ENCODE assay signal across 16 mouse cellular contexts in the genomic region with DNA sequence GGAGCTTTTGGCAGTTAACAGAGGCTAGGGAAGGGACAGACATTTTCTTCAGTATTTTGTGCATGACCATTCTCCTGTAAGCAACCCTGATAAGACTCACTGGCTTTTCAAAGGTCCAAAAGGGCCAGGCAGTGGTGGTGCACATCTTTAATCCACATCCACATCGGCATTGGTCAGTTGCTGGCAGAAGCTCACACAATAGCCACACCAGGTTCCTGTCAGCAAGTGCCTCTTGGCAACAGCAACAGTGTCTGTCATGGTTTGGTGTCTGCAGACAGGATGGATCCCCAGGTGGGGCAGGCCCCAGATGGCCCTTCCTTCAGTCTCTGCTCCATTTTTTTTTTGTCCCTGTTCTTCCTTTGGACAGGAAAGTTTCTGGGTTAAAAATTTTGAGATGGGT. TPM values are rescaled to one million over a fixed set of nuclear protein-coding genes. Genes with fewer than 3 reads are reported as not detected.
DNase-seq lines count a peak whose midpoint lies in the region; ATAC-seq and TF ChIP-seq lines count a peak whose summit lies in the region.
"Not testable (repeated sequence)": the region's sequence is repeated elsewhere in the genome, so short reads cannot be mapped to it uniquely, and the experiment has no call there.
"Had no signal": no experiment of that assay in that cellular context is flagged by ENCODE, and none has a peak within 500 bp of the region (broad histone marks: within the 10 kb centered on the region; RNA-seq: fewer than 3 reads in every experiment).

No protein-coding gene starts in this region.

- WGBS in cerebellum, adult 2 months = 8% methylated on average over 1 of the region's 1 CpGs
- 89% methylated on average over 1 of the region's 1 CpGs for WGBS in limb, embryonic 10.5 days

- H3K27ac ChIP-seq in cerebellum, adult 2 months (ENCODE audit: insufficient read depth, low read length) = 0 out of 2 replicates have a peak overlapping the region, but pooled peaks have one; percentile 47
- not testable (repeated sequence) for H3K27ac ChIP-seq in limb, embryonic 10.5 days

- H3K4me1 ChIP-seq in cerebellum, adult 2 months (ENCODE audit: control insufficient read depth, insufficient read depth, low read length); limb, embryonic 10.5 days: not testable (repeated sequence)

- H3K36me3 ChIP-seq in limb, embryonic 10.5 days = not testable (repeated sequence)

- H3K9me3 ChIP-seq in limb, embryonic 10.5 days (replicated peaks) = not testable (repeated sequence)

- not testable (repeated sequence) for TF ChIP-seq CTCF in cerebellum, adult 2 months (IDR thresholded peaks at IDR 0.05; ENCODE audit: borderline replicate concordance, insufficient read depth, low read depth, low read length)

- not testable (repeated sequence) for H3K27me3 ChIP-seq in cerebellum, adult 2 months (ENCODE audit: control insufficient read depth, insufficient read depth, low read length); limb, embryonic 10.5 days (ENCODE audit: low read depth, poor library complexity, severe bottlenecking)

- H3K4me3 ChIP-seq in cerebellum, adult 2 months (replicated peaks; ENCODE audit: insufficient read depth, low read depth, low read length); limb, embryonic 10.5 days: not testable (repeated sequence)

- TF ChIP-seq POLR2A in cerebellum, adult 2 months (IDR thresholded peaks at IDR 0.05; ENCODE audit: borderline replicate concordance, insufficient read depth, low read length) = not testable (repeated sequence)

- DNase-seq in cerebellum, adult 11-12 months = peak; percentile 45
- DNase-seq in cerebellum, adult 2 months = peak; percentile 16 to 35
- peak; percentile 52 for DNase-seq in cerebellum, adult 9-11 months
- DNase-seq in limb, embryonic 10.5 days (ENCODE audit: low spot score) = peak; percentile 14

- ATAC-seq in cerebellum, adult (ENCODE audit: insufficient number of reproducible peaks, low FRiP score, low TSS enrichment) = peak; percentile 66

RNA-seq across cellular contexts. Expression of gene Cyp4f18, which starts 9.6 kb away (rescaled TPM):
- polyA plus RNA-seq in cerebellum, adult 2 months (2012; rRNA removed) = 0.18 and 0.24 TPM in 2 replicates
- polyA plus RNA-seq in limb, embryonic 10.5 days (2016; fragmentation: Nextera tagmentation; extraction: Ambion mirVana) = 0.58 and 0.71 TPM in 2 replicates
- polyA plus RNA-seq: C2C12 had no signal

RNA-seq across cellular contexts. Expression of gene Olfr372, which starts 22.0 kb away (rescaled TPM):
- 0.10 TPM in 1 of 2 replicates, not detected in the other for polyA plus RNA-seq in cerebellum, adult 2 months (2012; rRNA removed)
- polyA plus RNA-seq in limb, embryonic 10.5 days (2016; fragmentation: Nextera tagmentation; extraction: Ambion mirVana) = not detected in 2 replicates
- polyA plus RNA-seq: adrenal gland, adult 2 months; C2C12; embryonic facial prominence, embryonic 11.5 days; embryonic facial prominence, embryonic 13.5 days; embryonic facial prominence, embryonic 15.5 days; erythroblast, embryonic 14.5 days; forebrain, embryonic 10.5 days; forebrain, embryonic 12.5 days; forebrain, embryonic 14.5 days; forebrain, embryonic 16.5 days; frontal cortex, adult 2 months had no signal
